In genomic region chr13:31656249-31656648, GRCm38 (mm10) we compare ENCODE assay signal across 18 mouse cellular contexts. TPM values are rescaled to one million over a fixed set of nuclear protein-coding genes. Genes with fewer than 3 reads are reported as not detected.
A peak's percentile ranks its signal among the peaks of the same experiment; 100 is the strongest.
DNase-seq lines count a peak whose midpoint lies in the region; ATAC-seq and TF ChIP-seq lines count a peak whose summit lies in the region.
"Had no signal": no experiment of that assay in that cellular context is flagged by ENCODE, and none has a peak within 500 bp of the region (broad histone marks: within the 10 kb centered on the region; RNA-seq: fewer than 3 reads in every experiment).

No protein-coding gene starts in this region.

- DNase-seq in adrenal gland, postnatal 10 days = peak; percentile 9
- no peak for DNase-seq in adrenal gland, postnatal 14 days
- DNase-seq in kidney, postnatal 0 days (ENCODE audit: low spot score) = peak; percentile 38
- peak; percentile 10 for DNase-seq in midbrain, postnatal 0 days (ENCODE audit: low spot score)
- DNase-seq in c-Kit-positive CD71-negative TER-119-negative erythroid progenitor cells, embryonic 14.5 days (ENCODE audit: low read depth) = peak; percentile 1
- DNase-seq in spleen, adult 18-20 months = no peak
- DNase-seq: cerebellum, postnatal 25 days; heart, adult 18-20 months; heart, postnatal 10 days had no signal

- no peak overlapping the region for H3K4me3 ChIP-seq in kidney, postnatal 0 days (replicated peaks; ENCODE audit: low read depth, low read length)
- no peak overlapping the region for H3K4me3 ChIP-seq in kidney, embryonic 14.5 days (ENCODE audit: low read length)
- H3K4me3 ChIP-seq in midbrain, postnatal 0 days (ENCODE audit: low read depth, low read length) = no peak overlapping the region
- no peak overlapping the region for H3K4me3 ChIP-seq in midbrain, embryonic 15.5 days
- H3K4me3 ChIP-seq: embryonic facial prominence, embryonic 15.5 days; forebrain, embryonic 13.5 days; lung, embryonic 15.5 days; midbrain, embryonic 10.5 days; stomach, embryonic 15.5 days had no signal

- peak; percentile 41; the same call in 1 of the 2 replicates for TF ChIP-seq CTCF in kidney, postnatal 0 days (IDR thresholded peaks at IDR 0.05; ENCODE audit: low read depth)
- peak; percentile 62 for TF ChIP-seq CTCF in midbrain, postnatal 0 days (IDR thresholded peaks at IDR 0.05)

- no peak overlapping the region for H3K4me2 ChIP-seq in kidney, postnatal 0 days (ENCODE audit: low read length)
- no peak overlapping the region for H3K4me2 ChIP-seq in kidney, embryonic 14.5 days (replicated peaks; ENCODE audit: low read depth, low read length)
- H3K4me2 ChIP-seq in midbrain, postnatal 0 days (ENCODE audit: low read depth, low read length, poor library complexity, severe bottlenecking) = no peak overlapping the region
- H3K4me2 ChIP-seq in midbrain, embryonic 15.5 days = no peak overlapping the region
- H3K4me2 ChIP-seq: embryonic facial prominence, embryonic 15.5 days; forebrain, embryonic 13.5 days; lung, embryonic 15.5 days; stomach, embryonic 15.5 days had no signal

- no peaks in the 10 kb centered on the region for H3K27me3 ChIP-seq in kidney, postnatal 0 days (ENCODE audit: insufficient read depth, low read length)
- H3K27me3 ChIP-seq in kidney, embryonic 14.5 days (ENCODE audit: control insufficient read depth, insufficient read depth, low read length) = peaks cover 3% of the 10 kb centered on the region; the same call in 1 of the 2 replicates
- no peaks in the 10 kb centered on the region for H3K27me3 ChIP-seq in midbrain, postnatal 0 days (ENCODE audit: insufficient read depth, low read length)
- H3K27me3 ChIP-seq in midbrain, embryonic 15.5 days (replicated peaks) = 0 out of 2 replicates have a peak, but pooled peaks cover 5% of the 10 kb centered on the region

- H3K9me3 ChIP-seq in kidney, postnatal 0 days (replicated peaks; ENCODE audit: low read length) = no peaks in the 10 kb centered on the region
- no peaks in the 10 kb centered on the region for H3K9me3 ChIP-seq in kidney, embryonic 14.5 days (ENCODE audit: control insufficient read depth, low read length)
- H3K9me3 ChIP-seq in midbrain, postnatal 0 days (ENCODE audit: low read length) = no peaks in the 10 kb centered on the region
- H3K9me3 ChIP-seq in midbrain, embryonic 15.5 days = no peaks in the 10 kb centered on the region
- H3K9me3 ChIP-seq: embryonic facial prominence, embryonic 15.5 days; forebrain, embryonic 13.5 days; G1E; lung, embryonic 15.5 days; midbrain, embryonic 10.5 days; stomach, embryonic 15.5 days had no signal

- no peaks in the 10 kb centered on the region for H3K36me3 ChIP-seq in kidney, postnatal 0 days (ENCODE audit: insufficient read depth, low read length)
- no peaks in the 10 kb centered on the region for H3K36me3 ChIP-seq in kidney, embryonic 14.5 days (ENCODE audit: control insufficient read depth, insufficient read depth, low read length)
- H3K36me3 ChIP-seq in midbrain, postnatal 0 days (ENCODE audit: insufficient read depth, low read length) = no peaks in the 10 kb centered on the region
- no peaks in the 10 kb centered on the region for H3K36me3 ChIP-seq in midbrain, embryonic 15.5 days (replicated peaks)
- H3K36me3 ChIP-seq: embryonic facial prominence, embryonic 15.5 days; G1E; lung, embryonic 15.5 days; midbrain, embryonic 10.5 days; stomach, embryonic 15.5 days had no signal

- no peak for ATAC-seq in kidney, postnatal 0 days (replicated peaks; ENCODE audit: low FRiP score, low read depth)
- no peak for ATAC-seq in kidney, embryonic 14.5 days (ENCODE audit: low FRiP score, low TSS enrichment)
- no peak for ATAC-seq in midbrain, postnatal 0 days (ENCODE audit: low FRiP score)
- no peak for ATAC-seq in midbrain, embryonic 15.5 days (replicated peaks)
- ATAC-seq: activated CD4-positive, CD25-positive, alpha-beta regulatory T cell, adult 4 months; forebrain, embryonic 13.5 days had no signal

- 69% methylated on average over 4 of the region's 4 CpGs for WGBS in kidney, postnatal 0 days
- 61% methylated on average over 4 of the region's 4 CpGs for WGBS in kidney, embryonic 14.5 days
- 63% methylated on average over 4 of the region's 4 CpGs for WGBS in midbrain, postnatal 0 days
- 58% methylated on average over 4 of the region's 4 CpGs for WGBS in midbrain, embryonic 15.5 days

- H3K4me1 ChIP-seq in kidney, postnatal 0 days (replicated peaks; ENCODE audit: insufficient read depth, low read length) = 0 out of 2 replicates have a peak, but pooled peaks cover 4% of the 10 kb centered on the region
- no peaks in the 10 kb centered on the region for H3K4me1 ChIP-seq in kidney, embryonic 14.5 days (ENCODE audit: control insufficient read depth, insufficient read depth, low read length)
- no peaks in the 10 kb centered on the region for H3K4me1 ChIP-seq in midbrain, postnatal 0 days (ENCODE audit: insufficient read depth, low read length)
- no peaks in the 10 kb centered on the region for H3K4me1 ChIP-seq in midbrain, embryonic 15.5 days
- H3K4me1 ChIP-seq: embryonic facial prominence, embryonic 15.5 days; forebrain, embryonic 13.5 days; stomach, embryonic 15.5 days had no signal

- no peak overlapping the region for H3K9ac ChIP-seq in kidney, postnatal 0 days (ENCODE audit: low read depth, low read length)
- no peak overlapping the region for H3K9ac ChIP-seq in kidney, embryonic 14.5 days (ENCODE audit: low read depth, low read length)
- no peak overlapping the region for H3K9ac ChIP-seq in midbrain, postnatal 0 days (replicated peaks; ENCODE audit: low read length, poor library complexity, severe bottlenecking)
- H3K9ac ChIP-seq in midbrain, embryonic 15.5 days = no peak overlapping the region
- H3K9ac ChIP-seq: embryonic facial prominence, embryonic 15.5 days; forebrain, embryonic 13.5 days; lung, embryonic 15.5 days; stomach, embryonic 15.5 days had no signal

- H3K27ac ChIP-seq in kidney, postnatal 0 days = no peak overlapping the region
- no peak overlapping the region for H3K27ac ChIP-seq in kidney, embryonic 14.5 days (ENCODE audit: low read depth, low read length)
- H3K27ac ChIP-seq in midbrain, postnatal 0 days (ENCODE audit: low read depth, low read length) = no peak overlapping the region
- H3K27ac ChIP-seq in midbrain, embryonic 15.5 days = no peak overlapping the region
- H3K27ac ChIP-seq: embryonic facial prominence, embryonic 15.5 days; forebrain, embryonic 13.5 days; lung, embryonic 15.5 days; midbrain, embryonic 10.5 days; stomach, embryonic 15.5 days had no signal

RNA-seq across cellular contexts. Expression of gene Foxf2, which starts 30.6 kb away (rescaled TPM):
- total RNA-seq in adrenal gland, postnatal 10 days (2021) = not detected
- not detected in 2 replicates for total RNA-seq in adrenal gland, postnatal 14 days (2021)
- polyA plus RNA-seq in kidney, postnatal 0 days (2015; fragmentation: Nextera tagmentation; extraction: Ambion mirVana) = not detected in 2 replicates
- polyA plus RNA-seq in kidney, embryonic 14.5 days (2014; fragmentation: Nextera tagmentation; extraction: Ambion mirVana) = not detected in 2 replicates
- 7.5 and 11.0 TPM in 2 replicates for total RNA-seq in midbrain, postnatal 0 days (2014; rRNA removed)
- polyA plus RNA-seq in midbrain, postnatal 0 days (2015; fragmentation: Nextera tagmentation; extraction: Ambion mirVana) = 4.3 and 5.1 TPM in 2 replicates
- polyA plus RNA-seq in midbrain, embryonic 15.5 days (2015; fragmentation: Nextera tagmentation; extraction: Ambion mirVana) = 5.3 and 6.5 TPM in 2 replicates
- total RNA-seq: heart, adult 18-20 months had no signal
- polyA plus RNA-seq: activated CD4-positive, CD25-positive, alpha-beta regulatory T cell, adult 4 months; G1E had no signal

Comparison
In these comparisons a context has a peak if more than half of its experiments do, and no peak if none do; other contexts are left out.
1. DNase-seq: peak in adrenal gland, postnatal 10 days (single experiment), kidney, postnatal 0 days (single experiment), midbrain, postnatal 0 days (single experiment) and c-Kit-positive CD71-negative TER-119-negative erythroid progenitor cells, embryonic 14.5 days (single experiment); none in adrenal gland, postnatal 14 days (single experiment) and spleen, adult 18-20 months (0 of 2).